Mouse (Mus musculus): ENCODE data around the gene Gnai2.
"Not testable (repeated sequence)": the region's sequence is repeated elsewhere in the genome, so short reads cannot be mapped to it uniquely, and the experiment has no call there.

The Gnai2 gene

DNA sequence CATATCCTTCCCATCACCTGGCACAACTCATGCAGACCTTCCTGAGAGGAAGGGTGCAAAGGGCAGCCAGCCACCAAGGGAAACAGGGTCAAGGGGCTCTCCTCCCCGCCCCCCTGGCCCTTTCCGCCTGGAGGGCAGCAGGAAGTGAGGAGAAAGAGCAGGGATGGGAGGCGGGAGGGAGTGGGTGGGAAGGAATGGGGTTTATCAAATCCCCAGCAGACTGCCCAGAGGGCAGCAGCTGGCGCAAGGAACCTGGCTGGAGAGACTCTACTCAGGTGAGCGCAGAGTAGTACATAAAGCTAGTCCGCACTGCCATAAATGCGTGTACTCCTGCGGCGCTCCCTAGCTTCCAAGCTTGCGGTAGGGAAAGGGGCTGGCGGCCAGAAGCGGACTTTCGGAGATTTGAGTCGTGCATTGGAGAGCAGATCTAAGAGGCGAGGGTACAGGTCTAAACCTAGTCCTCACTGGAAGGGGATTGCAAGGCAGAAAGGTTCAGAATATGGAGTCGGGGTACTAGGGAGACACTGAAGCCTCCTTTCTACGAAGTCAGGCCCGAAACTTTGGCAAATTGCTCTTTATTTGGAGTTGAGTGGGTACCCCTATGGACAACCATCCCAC is 67.4 kb downstream of the Gnai2 start, which contains the start of gene Hyal2:
Gene Hyal2, plus strand, starts transcription at position 244 of the 618 bp plus-strand sequence.
- no peak for DNase-seq (ENCODE audit: low spot score)

DNA sequence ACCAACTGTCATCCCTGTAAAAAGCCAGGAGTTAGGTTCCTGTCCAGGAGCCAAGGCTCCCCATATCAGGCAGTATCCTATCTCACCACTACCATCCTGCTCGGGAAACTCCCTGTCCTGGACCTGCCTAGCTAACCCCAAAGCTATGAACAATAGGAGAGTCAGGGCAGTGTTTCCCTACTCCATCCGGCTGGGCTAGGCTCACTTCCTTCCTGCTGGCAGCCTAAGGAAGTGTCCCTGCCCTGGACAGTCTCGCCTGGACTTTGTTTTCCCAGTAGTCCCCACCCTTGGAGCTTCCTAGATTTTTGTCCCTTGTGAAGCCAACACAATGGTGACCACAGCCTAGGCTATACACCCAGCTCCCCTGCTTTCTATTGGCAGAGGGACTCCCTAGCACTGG is 68.3 kb downstream of the Gnai2 start:
- no peak for DNase-seq (ENCODE audit: low spot score)

DNA sequence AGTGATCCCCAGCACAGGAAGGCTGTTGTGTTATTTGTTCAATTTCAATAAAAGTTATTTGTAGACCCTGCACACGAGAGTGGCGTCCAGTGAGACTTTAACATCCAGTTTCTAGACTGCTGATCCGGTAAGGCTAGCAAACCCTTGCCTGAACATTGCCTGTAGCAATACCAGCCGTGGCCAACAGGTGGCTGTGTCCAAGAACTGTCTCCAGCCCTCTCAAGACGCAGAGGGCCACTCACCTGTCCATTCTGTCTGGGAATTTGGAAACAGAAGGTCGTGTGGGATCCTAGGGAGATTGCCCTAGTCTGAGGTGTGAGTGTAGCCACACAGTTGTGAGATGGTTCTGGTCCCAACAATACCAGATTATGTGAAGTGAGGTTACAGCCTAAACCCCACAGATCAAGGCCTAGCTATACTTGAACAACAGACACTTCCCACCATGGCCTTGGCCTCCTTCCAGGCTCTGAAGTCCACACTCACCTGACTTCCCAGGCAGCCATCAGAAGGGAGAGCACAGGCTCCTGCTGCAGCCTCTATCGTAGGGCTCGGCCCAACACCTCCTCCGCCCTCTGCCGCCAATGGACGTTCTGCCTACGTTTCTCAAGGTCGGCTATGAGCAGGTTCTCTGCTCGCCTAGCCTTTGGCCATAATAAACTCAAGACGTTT is 69.0 kb downstream of the Gnai2 start:
- DNase-seq (ENCODE audit: low spot score), result peak; percentile 80

DNA sequence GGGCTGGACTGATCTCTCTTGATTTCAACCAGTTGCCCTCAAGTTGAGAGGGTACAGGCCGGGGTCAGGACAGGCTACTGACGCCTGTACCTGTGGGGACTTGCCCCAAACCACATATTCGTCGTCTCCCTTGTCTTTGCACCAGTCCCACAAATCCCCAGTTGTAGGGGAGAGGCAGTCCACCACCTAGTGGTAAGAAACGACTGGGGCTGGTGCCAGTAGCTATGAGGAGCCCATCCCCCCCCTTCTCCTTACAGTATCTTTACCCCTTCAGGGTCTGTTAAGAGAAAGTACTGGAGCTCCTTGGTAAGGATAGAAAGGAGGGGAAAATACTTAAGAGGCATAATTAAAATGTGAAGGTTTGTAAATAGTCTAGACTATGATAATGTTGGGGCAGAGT is 69.6 kb downstream of the Gnai2 start:
- DNase-seq (ENCODE audit: low spot score), result not testable (repeated sequence)

Measured in ovary, postnatal 36 days (tissue).